Mouse (Mus musculus): Measurements from ENCODE around the gene Akr1d1.

GRCm38 (mm10) chr6:37539403-37539802, 9.4 kb downstream of the Akr1d1 start:
- TF ChIP-seq POLR2A (IDR thresholded peaks at IDR 0.05; ENCODE audit: borderline replicate concordance, low read depth, low read length) (no peak), CTCF (IDR thresholded peaks at IDR 0.05; ENCODE audit: low read depth, low read length) (no peak)

Measured in bone marrow macrophage, adult 2 months (primary cell).